Mouse (Mus musculus) kidney, postnatal 0 days (tissue): Measurements from ENCODE around the gene Igfbp7. TPM values are rescaled to one million over a fixed set of nuclear protein-coding genes. Genes with fewer than 3 reads are reported as not detected.

Source experiments
- ATAC-seq: fragments of 200-750 bp; cut with Nextera tagmentation; replicated peaks from 2 replicates; pipeline ENCODE4 v1.8.0; 2017; ENCODE audit warnings: low read depth, moderate number of reproducible peaks, moderate TSS enrichment, moderate library complexity; ENCODE audit not compliant: low FRiP score
- DNase-seq: peaks from one replicate; pipeline ENCODE4 v3.0.0-alpha.2; 2016; ENCODE audit warnings: low spot score
- H3K27ac ChIP-seq: fragments of 300-500 bp; sonication (generic); 2 replicates; pipeline ENCODE4 v1.5.1; 2014; ENCODE audit warnings: mild to moderate bottlenecking
- H3K27me3 ChIP-seq: fragments of 300-500 bp; sonication (generic); 2 replicates; pipeline ENCODE4 v1.6.1; 2014; ENCODE audit warnings: low read length, mixed read lengths; ENCODE audit not compliant: insufficient read depth
- H3K36me3 ChIP-seq: fragments of 300-500 bp; sonication (generic); 2 replicates; pipeline ENCODE4 v1.6.1; 2014; ENCODE audit warnings: low read length, mixed read lengths; ENCODE audit not compliant: insufficient read depth
- H3K4me1 ChIP-seq: fragments of 300-500 bp; sonication (generic); replicated peaks from 2 replicates; pipeline ENCODE4 v1.6.1; 2014; ENCODE audit warnings: antibody characterized with exemption, low read length, mixed read lengths; ENCODE audit not compliant: insufficient read depth
- H3K4me2 ChIP-seq: fragments of 300-500 bp; sonication (generic); 2 replicates; pipeline ENCODE4 v1.6.1; 2014; ENCODE audit warnings: mild to moderate bottlenecking, low read length, moderate library complexity, mixed read lengths
- H3K4me3 ChIP-seq: fragments of 300-500 bp; sonication (generic); replicated peaks from 2 replicates; pipeline ENCODE4 v1.5.1; 2014; ENCODE audit warnings: low read depth, low read length
- H3K9ac ChIP-seq: fragments of 300-500 bp; sonication (generic); 2 replicates; pipeline ENCODE4 v1.6.1; 2014; ENCODE audit warnings: low read depth, low read length
- H3K9me3 ChIP-seq: fragments of 300-500 bp; sonication (generic); replicated peaks from 2 replicates; pipeline ENCODE4 v1.6.1; 2016; ENCODE audit warnings: low read length, inconsistent platforms, mixed read lengths
- CTCF ChIP-seq: IDR thresholded peaks from 2 replicates; pipeline ENCODE4 v1.5.1; 2016; ENCODE audit warnings: antibody characterized with exemption, low read depth, mild to moderate bottlenecking, moderate library complexity
- WGBS: fragments of 180-500 bp; shearing (Covaris S2); extraction: QIAGEN DNeasy Blood & Tissue Kit; methylation state at CpG from one replicate; pipeline ENCODE4 v1.1.7; 2014; 5-methylcytosine and 5-hydroxymethylcytosine counted together
- polyA plus RNA-seq: library from polyadenylated mRNA; unstranded; fragments of >200 nt; fragmentation: Nextera tagmentation; extraction: Ambion mirVana; gene quantifications from 2 replicates; pipeline ENCODE4 v1.2.1, GENCODE M21; 2015

Igfbp7 gene
- polyA plus RNA-seq, 1 experiment from 2014 or later = 1,398 TPM

GRCm38 (mm10) chr5:77324936-77325335 lies 82.9 kb downstream of the Igfbp7 start:
- TF ChIP-seq CTCF = no peak
- no peak for ATAC-seq
- 84% methylated on average over 1 of the region's 1 CpGs for WGBS

DNA sequence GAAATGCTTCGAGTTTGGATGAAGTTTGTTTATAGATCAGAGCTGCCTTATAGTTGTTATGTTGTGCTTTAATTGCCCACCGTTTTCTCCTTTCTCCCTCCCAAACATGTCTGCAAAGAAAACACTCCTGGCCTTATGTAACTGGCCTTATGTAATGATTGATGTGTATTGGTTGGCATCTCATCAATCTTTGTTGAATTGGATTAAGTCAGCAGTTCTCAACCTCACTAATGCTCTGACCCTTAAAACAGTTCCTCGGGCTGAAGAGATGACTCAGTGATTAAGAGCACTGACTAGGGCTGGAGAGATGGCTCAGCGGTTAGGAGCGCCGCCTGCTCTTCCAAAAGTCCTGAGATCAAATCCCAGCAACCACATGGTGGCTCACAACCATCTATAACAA lies 92.9 kb downstream of the Igfbp7 start:
- WGBS = 91% methylated on average over 6 of the region's 6 CpGs
- Histone ChIP-seq H3K27ac (no peak overlapping the region), H3K27me3 (no peaks in the 10 kb centered on the region), H3K36me3 (peaks cover 22% of the 10 kb centered on the region; the same call in 1 of the 2 replicates), H3K9ac (no peak overlapping the region), H3K4me1 (peaks cover 5% of the 10 kb centered on the region; the same call in 1 of the 2 replicates), H3K4me3 (no peak overlapping the region), H3K4me2 (no peak overlapping the region), H3K9me3 (no peaks in the 10 kb centered on the region)
- no peak for ATAC-seq
- no peak for TF ChIP-seq CTCF
- DNase-seq = no peak

More at GRCm38 (mm10) chr5:77324936-77325335, 82.9 kb downstream of the Igfbp7 start:
- Histone ChIP-seq H3K9me3 (no peaks in the 10 kb centered on the region), H3K4me3 (no peak overlapping the region), H3K27ac (no peak overlapping the region), H3K36me3 (peaks cover 64% of the 10 kb centered on the region), H3K9ac (no peak overlapping the region), H3K27me3 (no peaks in the 10 kb centered on the region), H3K4me1 (no peaks in the 10 kb centered on the region), H3K4me2 (no peak overlapping the region)
- no peak for DNase-seq

- no peak; the same call in 1 of the 2 replicates for TF ChIP-seq CTCF
- Histone ChIP-seq H3K4me2 (no peak overlapping the region), H3K27ac (no peak overlapping the region), H3K4me1 (peaks cover 5% of the 10 kb centered on the region; the same call in 1 of the 2 replicates), H3K9ac (no peak overlapping the region), H3K9me3 (no peaks in the 10 kb centered on the region), H3K36me3 (0 out of 2 replicates have a peak, but pooled peaks cover 16% of the 10 kb centered on the region), H3K27me3 (no peaks in the 10 kb centered on the region), H3K4me3 (no peak overlapping the region)
- DNase-seq (no peak), ATAC-seq (no peak)
- WGBS = 95% methylated on average over 4 of the region's 4 CpGs
These were observed 93.6 kb downstream of the Igfbp7 start for GRCm38 (mm10) chr5:77314206-77314605.

DNA sequence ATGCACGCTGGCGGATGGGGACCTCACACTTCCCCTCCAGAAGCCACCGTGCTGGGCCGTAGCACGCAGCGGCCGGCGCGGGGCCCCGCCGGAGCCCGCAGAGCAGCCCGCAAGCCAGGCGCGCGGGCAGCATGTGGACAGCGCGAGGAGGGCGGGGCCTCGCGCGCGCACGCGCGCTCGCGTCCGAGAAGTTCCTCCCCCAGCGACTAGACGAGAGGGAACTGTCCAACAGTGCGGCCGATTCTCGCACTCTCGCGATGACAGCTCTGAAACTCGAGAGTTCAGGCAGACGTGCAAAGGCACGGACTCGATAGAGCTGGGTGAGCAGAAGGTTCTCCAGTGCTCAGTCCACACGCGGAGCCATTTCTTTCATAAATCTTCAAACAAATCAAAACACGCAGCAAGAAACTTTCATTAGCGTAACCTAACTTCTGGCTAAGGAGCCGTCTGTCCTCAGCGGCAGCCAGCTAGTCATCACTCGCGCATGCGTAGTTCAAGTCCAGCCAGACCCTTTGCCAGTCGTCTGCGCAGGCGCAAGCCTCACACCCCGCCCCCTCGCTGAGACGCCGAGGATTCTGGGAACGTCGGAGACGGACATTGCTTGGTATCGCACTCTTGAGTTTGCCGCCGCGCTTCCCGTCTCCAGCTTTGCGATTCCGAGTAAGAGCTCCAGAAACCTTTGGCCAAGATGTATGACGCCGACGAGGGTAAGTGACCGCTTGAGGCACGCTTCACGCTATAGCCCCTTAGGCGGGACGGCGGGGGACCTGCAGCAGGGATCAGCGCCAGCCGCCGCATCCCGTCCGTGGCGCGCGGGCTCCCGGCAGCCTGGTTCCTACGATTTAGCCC lies 97.7 kb downstream of the Igfbp7 start, which contains the start of the genes Noa1 and Polr2b:
Gene Noa1, minus strand, starts transcription at position 161 of the 849 bp plus-strand sequence.
Gene Polr2b, plus strand, starts transcription at position 224 of the 849 bp plus-strand sequence.
- Histone ChIP-seq H3K4me1 (peaks cover 11% of the 10 kb centered on the region; the same call in 1 of the 2 replicates), H3K27ac (peak within 1 kb of the TSS; percentile 93), H3K9me3 (no peaks in the 10 kb centered on the region), H3K27me3 (no peaks in the 10 kb centered on the region), H3K4me3 (peak within 1 kb of the TSS; percentile 80), H3K4me2 (peak within 1 kb of the TSS; percentile 100), H3K9ac (peak within 1 kb of the TSS; percentile 95), H3K36me3 (peaks cover 10% of the 10 kb centered on the region)
- peak; percentile 98 for DNase-seq
- peak; percentile 96 for ATAC-seq
- under 1% methylated on average over 85 of the region's 85 CpGs for WGBS
- TF ChIP-seq CTCF = peak; percentile 17; the same call in 1 of the 2 replicates

GRCm38 (mm10) chr5:77309051-77309906 lies 98.6 kb downstream of the Igfbp7 start:
- no peak overlapping the region for H3K27ac ChIP-seq
- no peaks in the 10 kb centered on the region for H3K9me3 ChIP-seq
- H3K27me3 ChIP-seq = no peaks in the 10 kb centered on the region
- ATAC-seq (peak; percentile 1), DNase-seq (peak; percentile 39)
- TF ChIP-seq CTCF = no peak
- H3K4me3 ChIP-seq = peak overlapping the region; percentile 80
- under 1% methylated on average over 76 of the region's 76 CpGs for WGBS
- peaks cover 15% of the 10 kb centered on the region for H3K36me3 ChIP-seq
- peak overlapping the region; percentile 78 for H3K9ac ChIP-seq
- peak overlapping the region; percentile 100 for H3K4me2 ChIP-seq
- H3K4me1 ChIP-seq = peaks cover 11% of the 10 kb centered on the region; the same call in 1 of the 2 replicates
